Mouse (Mus musculus) gastrocnemius, adult 18-20 months (tissue): Measurements from ENCODE around the gene Nkain1. TPM values are rescaled to one million over a fixed set of nuclear protein-coding genes. Genes with fewer than 3 reads are reported as not detected.

ENCODE experiments used
- DNase-seq: peaks from one replicate; pipeline ENCODE4 v3.0.0; 2021; ENCODE audit warnings: low spot score
- total RNA-seq, 2 experiments: library from RNA; stranded (reverse); gene quantifications; 2 replicates each; pipeline ENCODE4 v1.2.3; 2021

Gene Nkain1
- total RNA-seq, 2 experiments from 2014 or later = 21.0 to 29.5 TPM

DNA sequence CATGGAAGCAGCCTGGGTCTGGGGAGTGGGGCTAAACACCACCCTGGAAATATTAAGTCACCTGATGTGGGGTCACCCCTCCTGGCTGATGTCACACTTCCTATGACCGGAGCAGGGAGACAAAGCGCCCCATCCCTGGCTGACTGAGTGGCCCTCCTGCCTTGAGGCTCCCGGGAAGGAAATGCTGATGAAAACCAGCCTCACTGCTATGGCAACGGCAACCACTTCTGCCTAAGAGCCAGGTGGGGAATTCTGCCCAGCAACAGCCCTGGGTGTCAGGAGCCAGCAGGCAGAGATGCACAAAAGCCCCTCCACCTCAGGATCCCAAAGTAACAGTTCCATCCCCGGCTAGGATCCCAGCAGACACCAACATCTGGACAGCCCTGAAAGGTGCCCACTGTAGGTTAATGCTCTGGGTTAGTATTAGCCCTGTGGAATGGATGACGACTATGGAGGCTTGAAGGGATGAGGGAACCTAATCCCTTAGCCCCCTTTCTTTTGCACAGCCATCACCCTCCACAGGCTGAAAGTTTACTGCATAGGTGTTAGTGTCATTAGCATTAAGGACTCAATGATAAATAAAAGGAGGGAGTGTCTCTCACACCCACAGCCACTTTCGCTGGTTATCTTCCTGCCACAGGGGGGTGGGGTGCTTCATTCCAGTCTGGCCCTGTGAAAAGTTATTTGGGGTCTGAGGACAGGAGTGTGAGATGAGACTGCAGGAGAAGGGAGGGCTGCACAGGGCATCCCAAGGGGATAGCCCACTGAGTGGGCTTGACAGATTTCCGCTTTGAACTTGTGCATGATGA lies 21.5 kb downstream of the Nkain1 start:
- DNase-seq = no peak

DNA sequence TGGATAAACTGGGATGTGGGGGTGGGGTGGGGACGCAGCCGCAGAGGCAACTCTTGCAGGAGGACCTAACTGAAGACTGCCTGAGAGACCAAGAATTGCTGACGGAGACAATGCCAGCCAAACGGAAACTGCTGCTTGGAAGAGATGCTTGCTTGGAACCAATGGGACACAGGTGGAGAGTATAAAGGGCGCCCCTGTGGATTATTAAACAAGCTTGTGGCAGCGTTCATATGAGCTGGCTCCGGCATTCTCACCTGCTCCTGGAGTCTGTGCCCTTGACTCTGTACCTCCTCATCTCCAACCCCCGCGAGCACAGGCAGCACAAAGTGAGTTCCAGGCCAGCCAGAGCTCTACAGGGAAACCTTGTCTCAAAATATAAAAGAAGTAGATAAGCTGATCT lies 23.5 kb downstream of the Nkain1 start:
- DNase-seq = no peak

DNA sequence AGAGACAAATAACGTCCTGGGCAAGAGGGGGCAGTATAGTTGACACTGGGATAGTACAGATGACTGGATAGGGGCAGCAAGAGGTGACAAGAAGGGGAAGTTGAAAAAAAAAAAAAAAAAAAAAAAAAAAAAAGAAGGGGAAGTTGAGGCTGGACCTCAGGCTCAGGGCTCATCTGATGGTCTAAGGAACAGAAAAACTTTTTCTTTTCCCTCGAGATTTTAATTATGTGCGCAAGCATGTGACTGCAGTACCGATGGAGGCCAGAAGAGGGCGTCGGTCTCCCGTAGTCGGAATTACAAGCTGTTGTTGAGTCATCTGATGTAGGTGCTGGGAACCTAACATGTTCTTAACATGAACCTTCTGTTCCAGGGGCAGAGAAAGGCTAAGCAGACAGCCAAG lies 24.8 kb downstream of the Nkain1 start:
- no peak for DNase-seq

DNA sequence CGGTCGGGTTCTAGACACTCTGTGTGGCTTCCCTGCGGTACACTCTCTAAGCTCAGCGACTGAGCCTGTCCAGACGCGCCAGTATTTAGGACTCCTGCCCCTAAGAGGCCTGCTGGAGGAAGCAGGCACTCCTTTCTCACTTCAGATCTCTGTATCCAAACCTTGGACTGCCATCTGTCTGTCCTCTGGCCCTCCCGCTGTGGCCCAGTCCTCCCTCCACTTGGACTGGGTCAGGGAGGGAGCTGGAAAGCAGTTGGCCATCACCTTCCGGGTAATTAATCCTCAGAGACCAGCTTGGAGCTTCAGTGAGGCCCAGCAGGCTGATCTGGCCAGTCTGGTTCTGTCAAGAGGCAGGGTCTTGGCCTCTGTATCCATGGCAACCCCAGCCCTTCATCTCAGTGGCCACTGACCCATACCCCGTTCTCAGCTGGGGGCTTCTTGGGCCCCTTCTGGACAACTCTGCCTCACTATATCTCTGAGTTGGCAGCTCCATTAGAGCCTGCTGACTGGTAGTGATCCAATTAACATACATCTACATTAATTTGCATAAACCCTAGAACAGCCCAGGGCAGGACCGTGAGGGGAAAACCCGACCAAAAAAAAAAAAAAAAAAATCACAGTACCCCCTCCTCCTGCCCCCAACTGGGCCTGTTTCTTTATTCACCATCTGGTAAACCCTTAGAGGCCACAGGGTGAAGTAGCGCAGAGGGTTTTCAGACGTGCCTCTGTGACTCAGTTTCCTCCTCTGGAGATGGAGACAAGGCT lies 27.0 kb downstream of the Nkain1 start:
- no peak for DNase-seq

DNA sequence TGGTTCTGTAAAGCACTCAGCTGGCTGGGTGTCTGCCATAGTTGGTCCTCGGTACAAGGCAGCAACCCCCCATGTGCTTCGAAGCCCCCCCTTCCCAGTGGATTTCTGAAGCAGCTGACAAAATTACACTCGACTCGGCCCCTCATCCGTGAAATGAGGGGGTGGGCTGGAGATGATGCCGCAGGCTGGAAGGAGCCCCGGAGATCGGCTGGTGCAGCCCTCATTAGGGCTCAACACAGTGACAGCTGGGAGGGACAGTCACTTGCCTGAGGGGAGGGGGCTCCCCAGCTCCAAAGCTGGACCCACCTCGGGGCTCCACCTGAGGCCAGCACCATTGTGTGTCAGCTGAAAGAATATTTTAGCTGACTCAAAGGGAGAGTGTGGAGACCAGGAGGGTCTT lies 29.6 kb downstream of the Nkain1 start:
- no peak for DNase-seq

DNA sequence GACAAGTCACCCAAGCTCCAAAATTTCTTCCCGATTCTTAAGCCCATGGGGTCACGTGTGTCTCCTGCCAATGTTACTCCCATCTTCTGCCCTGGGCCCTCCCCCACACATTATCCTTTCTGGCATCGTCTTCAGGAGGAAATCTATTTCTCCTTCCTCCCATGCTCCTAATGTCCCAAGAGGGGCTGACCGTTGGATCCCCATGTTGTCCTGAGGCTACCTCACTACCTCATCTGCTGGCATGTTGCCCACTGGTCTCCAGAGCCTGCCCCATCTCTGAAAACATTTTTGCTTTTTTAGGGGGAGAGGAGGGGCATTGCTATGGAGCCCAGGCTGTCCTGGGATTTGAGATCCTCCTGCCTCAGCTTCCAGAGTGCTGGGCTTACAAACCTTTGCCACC lies 30.9 kb downstream of the Nkain1 start:
- no peak for DNase-seq

DNA sequence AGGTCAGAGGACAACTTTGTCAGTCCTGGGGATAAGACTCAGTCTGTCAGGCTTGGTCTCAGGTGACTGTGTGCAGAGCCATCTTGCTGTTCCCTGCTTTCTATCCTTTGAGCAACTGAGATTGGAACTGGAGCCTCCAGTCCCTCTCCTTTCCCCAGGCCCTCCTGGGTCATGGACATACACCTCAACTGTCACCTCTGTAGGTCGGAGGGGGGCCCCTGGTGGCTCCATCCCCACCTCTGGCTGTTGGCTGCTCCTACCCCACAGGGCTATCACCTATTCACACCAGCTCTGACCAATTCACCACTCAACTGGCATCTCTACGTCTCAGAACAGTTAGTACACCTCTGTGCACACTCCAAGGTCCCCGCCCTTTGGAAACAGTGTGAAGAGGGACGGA lies 33.1 kb downstream of the Nkain1 start:
- DNase-seq = no peak

DNA sequence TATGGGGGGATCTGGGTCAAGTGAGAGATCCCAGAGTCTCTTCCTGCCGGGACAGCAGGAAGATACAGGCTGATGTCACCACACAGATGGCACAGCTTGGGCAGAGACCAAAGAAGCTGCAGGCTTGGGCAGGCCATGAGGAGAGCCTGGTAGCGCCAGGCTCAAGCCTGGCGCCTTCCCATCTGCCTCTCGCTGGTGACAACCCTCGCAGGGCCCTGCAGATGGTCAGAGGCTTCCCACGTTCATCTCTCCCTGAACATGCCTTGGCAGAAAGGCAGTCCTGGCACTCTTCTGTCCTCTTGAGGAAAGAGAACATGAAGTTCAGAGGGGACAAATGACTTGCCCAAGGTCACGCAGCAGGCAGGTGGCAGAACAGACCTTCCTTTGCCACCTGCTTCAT lies 34.3 kb downstream of the Nkain1 start:
- DNase-seq = no peak

DNA sequence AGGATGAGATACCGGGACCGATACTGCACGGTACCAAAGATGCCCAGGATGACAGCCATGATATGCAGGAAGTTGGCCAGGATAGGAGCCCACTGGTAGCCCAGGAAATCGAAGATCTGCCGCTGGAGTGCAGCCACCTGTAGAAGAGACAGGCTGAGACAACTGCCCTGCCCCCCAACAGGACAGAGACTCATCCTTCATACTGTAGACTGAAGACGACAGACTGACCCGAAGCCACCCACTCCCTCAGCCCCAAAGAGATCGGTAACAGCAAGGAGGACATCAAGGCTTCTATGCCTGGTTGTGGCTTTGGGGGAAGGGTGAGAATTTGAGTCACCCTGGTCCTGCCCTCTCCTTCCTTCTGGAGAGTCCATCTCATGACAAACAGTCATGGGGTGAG lies 34.9 kb downstream of the Nkain1 start:
- DNase-seq = no peak

DNA sequence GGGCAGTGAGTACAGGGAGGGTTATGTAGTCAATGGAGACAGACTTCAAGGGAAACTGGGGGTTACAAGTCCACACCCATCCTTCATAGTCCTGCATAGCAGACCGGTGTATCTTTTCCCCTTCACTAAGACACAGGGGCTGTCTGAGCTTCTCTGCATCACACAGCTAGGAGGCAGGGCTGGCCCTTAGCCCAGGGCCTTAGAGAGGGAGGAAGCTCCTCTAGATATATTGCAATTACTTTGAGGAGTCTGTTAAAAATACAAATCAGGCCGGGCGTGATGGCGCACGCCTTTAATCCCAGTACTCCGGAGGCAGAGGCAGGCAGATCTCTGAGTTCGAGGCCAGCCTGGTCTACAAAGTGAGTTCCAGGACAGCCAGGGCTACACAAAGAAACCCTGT lies 36.6 kb downstream of the Nkain1 start:
- DNase-seq = no peak

DNA sequence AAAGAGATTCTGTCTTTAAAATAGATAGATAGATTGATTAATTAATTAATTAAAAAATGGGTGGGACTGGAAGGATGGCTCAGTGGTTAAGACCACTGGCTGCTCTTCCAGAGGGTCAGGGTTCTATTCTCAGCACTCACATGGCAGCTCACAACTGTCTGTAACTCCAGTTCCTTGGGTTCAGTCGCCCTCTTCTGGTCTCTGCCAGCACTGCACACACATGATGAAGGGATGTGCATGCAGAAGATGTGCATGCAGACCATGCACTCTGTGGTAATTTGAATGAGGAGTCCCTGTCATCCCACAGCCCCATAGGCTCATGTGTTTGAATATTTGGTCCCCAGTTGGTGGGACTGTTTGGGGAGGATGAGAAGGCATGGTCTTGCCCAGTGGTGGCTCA lies 38.2 kb downstream of the Nkain1 start:
- DNase-seq = no peak

DNA sequence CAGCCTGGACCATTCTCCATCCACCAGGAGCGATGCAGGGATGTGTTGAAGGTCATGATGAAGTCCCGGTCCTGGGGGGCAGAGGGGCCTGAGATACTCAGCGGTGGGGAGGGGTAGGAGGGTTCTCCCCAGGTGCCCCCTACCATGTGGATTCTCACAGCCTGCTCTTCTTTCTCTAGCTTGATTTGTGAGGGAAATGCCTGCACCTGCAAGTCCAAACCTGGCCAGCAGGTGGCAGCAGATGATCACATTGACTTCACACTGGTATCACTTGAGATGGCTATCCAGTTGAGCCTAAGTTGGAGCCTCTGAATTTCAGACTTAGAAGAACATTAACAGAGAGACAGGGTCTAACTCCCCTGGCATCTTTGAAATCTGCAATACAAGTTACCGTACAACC lies 40.0 kb downstream of the Nkain1 start:
- DNase-seq = peak; percentile 86

DNA sequence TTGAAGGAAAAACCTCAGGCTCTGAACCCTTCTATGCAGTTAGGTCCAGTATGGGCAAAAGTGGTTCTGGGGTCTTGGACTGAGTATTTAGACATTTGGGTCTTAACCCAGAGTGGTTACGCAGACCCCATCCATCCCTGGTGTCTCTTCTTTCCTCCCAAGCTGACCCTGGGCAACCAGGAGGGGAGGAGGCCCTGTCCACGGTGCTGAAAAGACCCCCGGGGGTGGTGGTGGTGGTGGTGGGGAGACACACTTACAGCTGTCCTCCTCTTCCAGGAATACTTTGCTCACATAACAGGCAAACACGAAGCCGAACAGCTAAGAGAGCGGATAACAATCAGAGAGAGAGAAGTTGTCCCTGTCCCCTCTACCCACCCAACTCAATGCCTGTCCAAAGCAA lies 41.6 kb downstream of the Nkain1 start:
- DNase-seq = no peak

DNA sequence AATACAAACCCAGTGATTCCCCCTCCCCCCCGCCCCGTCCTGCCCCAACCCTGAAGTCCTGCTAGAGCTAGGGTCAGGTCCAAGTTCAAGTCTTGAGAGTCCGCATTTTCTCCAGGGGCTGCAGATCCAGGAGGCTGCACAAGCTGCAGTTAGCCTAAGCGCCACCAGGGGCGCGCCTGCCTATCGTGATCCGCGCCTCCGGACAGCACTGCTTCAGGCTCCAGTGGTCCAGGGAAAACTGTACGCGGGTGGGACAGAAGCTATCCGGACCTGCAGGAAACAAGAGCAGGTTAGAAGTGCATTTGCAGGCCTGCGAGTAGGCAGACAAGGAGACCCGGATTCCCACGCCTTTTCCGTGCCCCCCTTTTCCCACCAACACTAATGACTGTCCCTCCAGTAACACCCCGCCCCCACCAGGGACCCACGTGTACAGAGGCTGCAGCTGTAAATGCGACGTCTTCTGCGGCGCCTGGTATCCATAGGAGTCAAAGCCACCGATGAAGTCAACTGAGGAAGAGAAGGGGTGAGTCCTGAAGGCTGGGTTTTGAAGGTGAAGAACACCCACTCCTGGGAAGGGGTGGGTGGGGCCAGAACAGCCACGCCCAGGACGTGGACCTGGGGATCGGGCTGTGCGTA lies 42.2 kb downstream of the Nkain1 start:
- peak; percentile 60 for DNase-seq

DNA sequence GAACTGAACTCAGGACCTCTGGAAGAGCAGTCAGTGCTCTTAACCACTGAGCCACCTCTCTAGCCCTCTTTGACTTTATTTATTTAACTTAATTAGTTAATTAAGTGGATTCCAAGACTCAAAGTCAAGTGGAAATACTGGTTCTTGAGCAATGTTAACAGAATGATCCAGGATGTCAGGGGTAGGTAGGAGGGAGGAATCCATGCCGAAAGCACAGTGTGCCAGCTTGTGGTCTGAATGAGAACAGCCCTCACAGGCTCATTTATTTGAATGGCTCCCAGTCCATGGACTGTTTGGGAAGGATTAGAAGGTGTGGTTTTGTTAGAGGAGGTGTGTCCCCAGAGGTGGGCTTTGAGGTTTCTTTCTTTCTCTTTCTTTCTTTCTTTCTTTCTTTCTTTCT lies 46.2 kb downstream of the Nkain1 start:
- no peak for DNase-seq

DNA sequence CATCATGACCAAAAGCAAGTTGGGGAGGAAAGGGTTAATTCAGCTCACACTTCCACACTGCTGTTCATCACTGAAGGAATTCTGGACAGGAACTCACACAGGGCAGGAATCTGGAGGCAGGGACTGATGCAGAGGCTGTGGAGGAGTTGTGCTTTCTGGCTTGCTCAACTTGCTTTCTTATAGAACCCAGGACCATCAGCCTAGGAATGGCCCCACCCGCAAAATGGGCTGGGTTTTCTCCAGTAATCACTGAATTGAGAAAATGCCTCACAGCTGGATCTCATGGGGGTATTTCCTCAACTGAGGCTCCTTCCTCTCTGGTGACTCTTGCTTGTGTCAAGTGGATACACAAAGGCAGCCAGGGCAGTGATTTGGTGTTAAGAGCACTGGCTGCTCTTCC lies 48.9 kb downstream of the Nkain1 start:
- DNase-seq = no peak

DNA sequence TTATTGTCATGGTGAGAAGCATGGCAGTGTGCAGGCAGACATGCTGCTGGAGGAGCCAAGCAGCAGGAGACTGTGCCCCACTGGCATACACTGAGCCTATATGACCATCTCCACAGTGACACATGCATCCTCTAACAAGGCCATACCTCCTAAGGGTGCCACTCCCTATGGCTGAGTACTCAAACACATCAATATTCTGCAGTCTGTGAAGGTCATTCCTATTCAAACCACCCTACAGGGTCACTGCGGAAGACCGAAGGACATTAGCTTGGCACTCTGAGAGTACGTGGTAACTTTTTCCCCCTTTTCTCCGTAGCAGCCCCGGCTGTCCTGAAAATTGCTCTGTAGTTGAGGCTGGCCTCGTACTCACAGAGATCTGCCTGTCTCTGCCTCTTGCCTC lies 52.5 kb downstream of the Nkain1 start:
- DNase-seq = no peak

DNA sequence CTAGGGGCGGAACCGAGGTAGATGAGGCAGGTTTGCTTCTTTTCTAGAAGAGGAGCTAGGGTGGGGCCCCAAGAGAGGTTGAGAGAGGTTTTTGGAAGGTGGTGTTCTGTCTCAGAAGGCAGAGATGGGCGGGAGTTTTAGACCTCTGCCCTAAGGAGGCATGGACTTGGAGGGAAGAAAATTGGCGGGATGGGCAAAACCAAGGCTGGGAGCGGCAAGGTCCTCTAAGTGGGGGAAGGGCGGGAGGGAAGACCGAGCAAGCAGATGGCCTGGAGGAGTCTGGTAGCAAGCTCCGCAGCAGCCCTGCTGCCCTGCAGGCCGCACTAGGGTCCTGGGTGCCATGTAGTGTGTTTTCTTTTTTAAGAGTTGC lies 53.5 kb downstream of the Nkain1 start:
- DNase-seq = no peak

DNA sequence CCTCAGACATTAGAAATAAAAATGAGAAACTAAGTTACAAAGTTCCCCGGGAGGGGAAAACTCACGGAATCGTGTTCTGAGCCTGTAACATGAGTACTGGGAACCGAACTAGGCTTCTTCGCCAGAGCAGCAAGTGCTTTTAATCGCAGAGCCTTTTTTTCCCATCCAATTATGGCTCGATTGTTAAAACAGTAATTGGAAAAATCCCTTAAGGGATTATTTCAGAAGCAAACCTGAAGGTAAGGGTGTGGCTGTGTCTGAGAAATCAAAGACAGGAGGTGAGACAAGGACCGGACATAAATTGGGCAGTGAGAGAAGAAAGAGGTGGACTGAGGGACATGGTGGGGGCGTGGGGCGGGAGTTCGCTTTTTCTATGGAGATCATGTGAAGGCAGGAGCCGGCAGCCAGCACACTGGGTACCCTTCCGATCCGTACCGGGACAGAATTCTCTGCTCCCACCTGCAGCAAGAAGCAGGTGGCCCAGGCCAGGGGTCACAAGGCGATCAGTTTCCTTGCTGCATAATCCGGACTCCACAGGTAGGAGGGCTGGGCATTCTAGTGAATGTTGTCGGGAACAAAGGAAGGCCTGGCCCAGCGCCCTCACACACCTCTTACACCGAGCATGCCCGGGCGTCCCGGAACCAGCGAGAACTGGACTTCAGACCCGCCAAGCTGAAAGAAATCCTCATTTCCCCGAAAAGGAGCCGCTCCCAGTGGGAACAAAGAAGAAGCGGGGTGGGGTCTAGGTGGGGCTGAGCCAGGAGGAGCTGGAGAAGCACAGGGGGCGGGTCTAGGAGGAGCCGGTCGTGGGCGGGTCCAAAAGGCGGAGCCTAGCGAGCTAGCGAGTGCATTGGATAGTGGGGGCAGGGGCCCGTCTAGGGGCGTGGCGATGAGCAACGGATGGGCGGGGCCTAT lies 54.1 kb downstream of the Nkain1 start:
- peak; percentile 93 for DNase-seq

DNA sequence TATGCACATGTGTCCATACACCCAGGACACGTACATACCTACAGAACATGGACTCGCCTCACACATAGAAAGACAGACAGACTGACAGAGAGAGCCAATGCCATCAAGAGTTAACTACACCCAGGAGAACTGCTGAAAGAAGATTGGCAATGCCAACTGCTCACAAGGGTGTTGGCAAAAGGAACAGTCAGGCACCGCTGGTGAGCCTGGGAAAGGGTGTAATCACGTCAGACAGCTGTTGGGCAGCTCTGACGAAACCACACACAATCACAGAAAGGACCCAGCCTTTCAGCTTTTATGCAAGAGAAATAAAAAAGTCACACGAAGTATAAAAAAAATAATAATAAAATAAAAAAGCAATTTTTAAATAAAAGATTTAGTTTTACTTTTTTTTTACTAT lies 57.5 kb downstream of the Nkain1 start:
- no peak for DNase-seq
